Mouse (Mus musculus) cortical plate, adult 2 months (tissue): Measurements from ENCODE around the gene Myom3.

ENCODE experiments used
- CTCF ChIP-seq: fragments of 200-500 bp; IDR thresholded peaks from 2 replicates; pipeline ENCODE4 v1.5.1; 2011; ENCODE audit warnings: mild to moderate bottlenecking, control low read depth, low read length; ENCODE audit not compliant: insufficient read depth; ENCODE audit errors: extremely low read depth
- POLR2A ChIP-seq: fragments of 200-500 bp; IDR thresholded peaks from 2 replicates; pipeline ENCODE4 v1.6.1; 2011; ENCODE audit warnings: mild to moderate bottlenecking, low read length, control low read depth; ENCODE audit not compliant: insufficient read depth; ENCODE audit errors: extremely low read depth

DNA sequence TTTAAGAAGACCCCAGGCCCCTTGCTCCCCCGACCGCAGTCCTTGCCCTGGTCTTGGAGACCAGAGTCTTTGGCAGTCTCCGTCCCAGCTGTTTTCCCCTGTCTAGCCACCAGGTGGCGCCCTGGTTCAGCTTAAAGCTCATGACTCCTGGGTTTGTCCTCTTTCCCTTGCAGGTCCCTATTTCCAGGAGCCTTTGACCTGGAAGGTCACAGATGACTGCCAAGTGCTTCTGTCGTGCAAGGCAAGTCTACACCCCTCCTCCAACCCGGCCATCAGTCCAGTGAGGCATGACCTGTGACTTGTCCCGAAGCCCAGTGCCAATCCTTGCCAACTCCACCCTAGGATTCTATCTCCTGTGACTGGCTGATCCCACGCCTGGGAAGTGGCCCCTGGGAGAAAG lies 42.0 kb downstream of the Myom3 start:
- TF ChIP-seq POLR2A (no peak), CTCF (peak; percentile 92)
